Mouse (Mus musculus) bone marrow macrophage, adult 2 months (primary cell): Measurements from ENCODE around the gene Nckap5. TPM values are rescaled to one million over a fixed set of nuclear protein-coding genes. Genes with fewer than 3 reads are reported as not detected.

Source experiments
- H3K27ac ChIP-seq: 2 replicates; pipeline ENCODE4 v1.5.1; 2012; ENCODE audit warnings: low read depth, low read length; ENCODE audit not compliant: insufficient read depth
- H3K4me1 ChIP-seq: 2 replicates; pipeline ENCODE4 v1.6.1; 2012; ENCODE audit warnings: low read length; ENCODE audit not compliant: control insufficient read depth, insufficient read depth
- H3K4me3 ChIP-seq: 2 replicates; pipeline ENCODE4 v1.5.1; 2012; ENCODE audit warnings: mild to moderate bottlenecking, low read length, moderate library complexity; ENCODE audit not compliant: insufficient read depth
- CTCF ChIP-seq: IDR thresholded peaks from 2 replicates; pipeline ENCODE4 v1.5.1; 2012; ENCODE audit warnings: low read depth, mild to moderate bottlenecking, low read length, moderate library complexity
- POLR2A ChIP-seq: IDR thresholded peaks from 2 replicates; pipeline ENCODE4 v1.6.1; 2012; ENCODE audit warnings: mild to moderate bottlenecking, low read depth, low read length, borderline replicate concordance
- polyA plus RNA-seq: library from polyadenylated mRNA; stranded (reverse); fragments of >200 nt; gene quantifications from 2 replicates; pipeline ENCODE4 v1.2.4, GENCODE M21; 2012; ENCODE audit not compliant: missing spikeins, insufficient read depth, insufficient read length

Gene Nckap5
- polyA plus RNA-seq, 1 experiment = not detected

DNA sequence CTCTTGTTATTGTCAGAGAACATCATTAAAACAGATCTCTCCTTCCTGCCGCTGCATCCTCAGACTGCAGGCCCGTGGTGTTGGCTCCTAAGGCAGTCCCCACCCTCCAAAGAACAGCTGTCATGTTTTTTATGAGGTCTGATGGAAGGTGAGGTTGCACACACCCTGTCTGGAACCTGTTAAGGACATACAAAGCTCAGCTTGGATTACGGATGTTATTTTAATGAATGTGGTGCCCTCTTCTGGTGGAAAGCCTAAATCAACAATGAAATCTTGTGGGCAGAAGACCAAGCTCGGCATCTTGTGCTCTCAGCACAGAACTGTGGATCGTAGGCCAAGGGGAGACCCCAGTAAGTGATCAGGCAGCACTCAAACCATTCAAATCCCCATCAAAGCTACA is 399.0 kb downstream of the Nckap5 start:
- Histone ChIP-seq H3K4me3 (no peak overlapping the region), H3K4me1 (no peaks in the 10 kb centered on the region), H3K27ac (no peak overlapping the region)
- no peak for TF ChIP-seq CTCF
- TF ChIP-seq POLR2A = no peak

DNA sequence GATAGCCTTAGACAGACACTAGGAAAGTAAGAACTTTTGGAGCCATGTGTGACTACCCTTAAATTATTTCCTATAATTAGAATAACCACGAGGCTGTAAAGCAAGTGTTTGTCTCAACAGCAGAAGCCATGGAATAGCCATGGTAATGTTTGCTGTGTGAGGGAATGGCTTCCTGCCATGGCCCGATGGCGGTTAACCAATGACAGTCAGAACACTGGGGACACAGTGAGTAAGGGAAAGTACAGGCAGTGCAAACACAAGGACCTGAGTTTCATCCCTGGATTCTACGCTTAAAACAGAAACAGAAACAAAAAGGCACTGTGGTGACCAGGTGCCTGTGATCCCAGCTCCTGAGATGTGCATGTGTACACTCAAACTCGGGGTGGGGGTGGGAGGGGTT is 419.2 kb downstream of the Nckap5 start:
- Histone ChIP-seq H3K4me3 (no peak overlapping the region), H3K27ac (no peak overlapping the region)

DNA sequence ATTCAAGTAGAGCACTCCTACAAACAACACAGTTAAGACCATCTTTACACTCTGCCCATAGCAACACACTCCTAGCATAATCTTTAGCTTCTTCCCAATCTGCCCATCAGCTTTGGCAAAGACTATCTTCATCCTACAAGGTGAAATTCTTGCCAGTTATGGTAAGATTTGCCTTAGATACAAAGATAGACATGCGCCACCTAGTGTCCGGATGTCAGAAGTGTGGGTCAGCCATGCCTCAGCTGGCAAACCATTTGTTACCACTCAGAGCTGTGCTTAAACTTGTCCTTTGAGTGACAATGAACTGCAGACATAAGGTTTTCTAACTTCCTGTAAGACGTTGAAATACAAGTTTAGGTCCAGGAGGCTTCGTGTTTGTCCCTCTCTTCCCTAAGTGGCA is 422.7 kb downstream of the Nckap5 start:
- Histone ChIP-seq H3K27ac (no peak overlapping the region), H3K4me1 (no peaks in the 10 kb centered on the region), H3K4me3 (no peak overlapping the region)
- TF ChIP-seq CTCF (no peak), POLR2A (no peak)

More for the DNA sequence above, 419.2 kb downstream of the Nckap5 start:
- H3K4me1 ChIP-seq = no peaks in the 10 kb centered on the region
- TF ChIP-seq CTCF = no peak
- TF ChIP-seq POLR2A = no peak

DNA sequence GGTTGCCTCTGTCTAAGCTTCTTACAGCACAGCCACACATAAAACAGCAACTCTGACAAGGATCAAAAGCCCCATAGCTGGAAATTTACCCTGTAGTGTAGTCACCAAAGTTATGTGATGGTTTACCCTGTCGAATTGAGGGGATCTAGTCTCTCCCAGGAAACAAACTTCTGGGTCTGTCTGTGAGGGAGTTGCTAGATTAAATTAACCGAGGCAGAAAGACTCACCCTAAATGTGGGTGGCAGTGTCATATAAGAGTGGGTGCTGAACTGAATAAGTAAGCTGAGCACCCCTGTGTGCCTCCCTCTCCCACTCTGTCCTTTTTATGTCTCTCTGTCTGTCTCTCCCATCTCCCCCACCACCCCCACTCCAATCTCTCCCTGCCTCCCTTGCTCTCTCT is 425.1 kb downstream of the Nckap5 start:
- H3K4me1 ChIP-seq = no peaks in the 10 kb centered on the region
- TF ChIP-seq POLR2A (no peak), CTCF (no peak)
- no peak overlapping the region for H3K27ac ChIP-seq
- no peak overlapping the region for H3K4me3 ChIP-seq

DNA sequence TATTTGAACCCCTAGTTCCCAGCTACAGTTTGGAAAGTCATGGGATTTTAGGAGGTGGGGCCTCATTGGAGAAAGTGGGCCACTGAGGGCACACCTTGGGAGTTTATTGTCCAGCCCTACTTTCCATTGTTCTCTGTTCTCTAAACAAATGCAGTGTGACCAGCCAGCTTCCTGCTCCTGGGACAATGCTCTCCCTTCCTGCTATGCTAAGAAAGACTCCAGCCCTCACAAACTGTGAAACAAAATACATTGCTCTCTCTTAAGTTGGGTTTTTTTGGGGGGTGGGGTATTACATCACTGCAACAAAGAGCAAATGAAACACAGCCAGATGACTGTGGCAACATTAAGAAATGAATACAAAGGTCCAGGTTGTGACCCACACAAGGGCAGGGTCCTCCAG is 426.6 kb downstream of the Nckap5 start:
- H3K27ac ChIP-seq = no peak overlapping the region
- no peak overlapping the region for H3K4me3 ChIP-seq
- no peak for TF ChIP-seq POLR2A
- TF ChIP-seq CTCF = no peak
- no peaks in the 10 kb centered on the region for H3K4me1 ChIP-seq

DNA sequence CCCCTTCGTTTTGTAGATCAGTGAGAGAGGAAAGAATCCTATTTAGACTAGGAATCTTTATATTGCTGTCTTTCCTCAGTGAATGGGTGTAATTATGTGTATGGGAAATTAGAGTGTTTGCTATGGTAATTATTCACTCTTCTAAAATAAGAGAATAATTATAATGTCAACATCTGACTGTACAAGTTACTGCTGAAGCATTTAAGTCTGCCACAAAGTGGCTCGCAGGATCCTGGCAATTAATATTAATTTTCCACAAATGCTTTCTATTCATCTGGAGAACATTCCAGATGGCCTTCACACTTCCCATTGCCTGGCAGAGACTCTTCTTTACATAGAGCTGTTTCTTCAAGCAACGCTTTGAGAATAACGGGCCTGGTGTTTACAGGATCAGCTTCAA is 439.4 kb downstream of the Nckap5 start:
- Histone ChIP-seq H3K4me3 (no peak overlapping the region), H3K27ac (no peak overlapping the region), H3K4me1 (no peaks in the 10 kb centered on the region)
- TF ChIP-seq POLR2A = no peak
- TF ChIP-seq CTCF = no peak

DNA sequence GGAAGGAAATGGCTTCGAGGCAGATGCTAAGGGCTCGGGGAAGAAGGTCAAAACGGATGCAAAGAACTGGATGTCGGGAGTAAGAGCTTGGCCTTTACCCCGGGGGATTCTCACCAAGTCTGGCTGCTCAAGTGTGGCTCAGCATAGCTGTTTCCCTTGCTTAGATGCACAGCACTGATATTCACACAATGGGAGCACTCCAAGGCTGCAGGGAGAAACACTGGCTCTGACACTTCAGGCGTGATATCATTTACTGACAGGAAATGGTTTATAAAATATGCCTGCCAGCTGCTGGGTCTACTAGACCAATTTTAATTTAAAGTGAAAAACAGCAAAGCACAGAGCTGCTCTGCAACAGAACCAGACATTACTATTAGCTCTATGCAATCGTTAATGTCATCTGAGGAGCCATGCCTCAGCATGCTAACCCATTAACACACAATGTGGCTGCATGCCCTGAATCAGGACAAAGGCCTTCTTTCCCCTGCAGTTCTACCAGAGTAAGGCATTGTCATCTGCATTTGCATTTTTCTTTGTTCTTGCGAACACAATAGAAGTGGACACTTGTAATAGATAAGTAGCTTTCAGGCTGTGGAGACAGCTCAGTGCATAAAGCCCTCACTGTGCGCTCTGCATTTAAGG is 453.1 kb downstream of the Nckap5 start:
- Histone ChIP-seq H3K4me1 (no peaks in the 10 kb centered on the region), H3K27ac (no peak overlapping the region), H3K4me3 (no peak overlapping the region)
- TF ChIP-seq CTCF = no peak
- no peak for TF ChIP-seq POLR2A

DNA sequence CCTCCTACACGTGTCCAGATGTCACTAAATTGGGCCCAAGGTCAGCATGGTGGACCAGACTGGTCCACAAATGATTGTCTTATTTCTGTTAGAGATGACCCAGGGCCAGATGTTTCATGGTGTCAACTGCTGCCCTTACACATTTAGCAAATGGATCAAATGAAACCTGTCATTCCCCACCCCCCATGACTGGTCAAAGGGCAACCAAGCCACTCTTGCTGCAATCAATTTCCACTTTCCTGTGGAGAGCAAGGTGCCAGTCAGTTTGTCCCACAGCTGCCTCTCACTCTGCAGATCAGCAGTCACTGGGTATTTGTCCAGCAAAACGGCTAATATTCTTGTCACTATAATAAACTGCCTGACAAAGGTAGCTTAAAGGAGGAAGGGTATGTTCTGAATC is 463.9 kb downstream of the Nckap5 start:
- TF ChIP-seq POLR2A (no peak), CTCF (no peak)
- Histone ChIP-seq H3K4me1 (no peaks in the 10 kb centered on the region), H3K27ac (no peak overlapping the region), H3K4me3 (no peak overlapping the region)

DNA sequence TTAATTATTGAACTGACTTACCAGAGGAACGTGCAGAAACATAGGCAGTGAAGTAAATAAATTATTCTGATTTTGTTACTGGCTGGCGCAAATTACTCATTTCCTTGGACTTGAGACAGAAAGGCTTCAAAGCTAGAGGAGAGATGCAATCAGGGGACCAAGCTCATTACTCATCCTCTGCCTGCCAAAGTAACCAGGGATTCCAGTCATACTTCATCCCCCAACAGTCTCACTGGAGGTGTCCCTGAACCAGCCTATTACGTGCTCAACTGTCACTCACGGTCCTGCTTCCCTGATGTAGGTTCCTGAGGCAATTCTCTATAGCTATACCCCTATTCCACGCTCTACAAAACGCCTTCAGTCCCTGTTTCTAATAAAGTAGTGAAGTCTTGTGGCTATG is 466.0 kb downstream of the Nckap5 start:
- no peak for TF ChIP-seq CTCF
- no peak for TF ChIP-seq POLR2A
- Histone ChIP-seq H3K4me3 (no peak overlapping the region), H3K4me1 (no peaks in the 10 kb centered on the region), H3K27ac (no peak overlapping the region)

DNA sequence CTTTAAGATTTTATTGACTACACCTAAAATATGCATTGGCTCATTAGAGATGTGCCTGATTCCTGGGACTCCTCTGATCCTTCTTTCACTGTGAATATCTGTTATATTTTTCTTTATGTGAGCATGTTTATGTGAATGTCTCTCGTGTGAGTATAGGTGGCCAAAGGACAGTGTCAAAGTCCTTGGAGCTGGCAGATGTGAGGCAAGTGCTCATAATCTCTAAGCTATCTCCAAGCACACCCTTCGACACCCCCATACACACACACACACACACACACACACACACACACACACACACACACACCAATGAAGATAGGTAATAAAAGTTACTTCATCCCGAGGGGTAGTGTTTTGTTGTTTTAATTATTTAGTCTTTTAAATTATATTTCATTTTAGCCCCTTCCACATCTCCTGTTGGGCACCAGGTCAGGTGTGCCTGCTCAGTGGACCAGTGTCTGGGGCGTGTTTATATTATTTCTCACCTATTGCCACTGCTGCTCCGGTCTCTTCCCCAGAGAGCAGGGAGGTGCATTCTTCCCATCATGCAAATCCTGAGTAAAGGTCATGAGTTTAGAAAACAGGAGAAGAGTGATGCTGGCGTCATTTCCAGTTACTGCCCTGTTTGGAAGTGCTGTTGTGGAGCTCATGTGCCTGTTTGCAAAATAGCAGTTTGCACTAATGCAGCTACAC is 469.9 kb downstream of the Nckap5 start:
- no peak overlapping the region for H3K4me3 ChIP-seq
- TF ChIP-seq POLR2A (no peak), CTCF (no peak)
- no peak overlapping the region for H3K27ac ChIP-seq
- H3K4me1 ChIP-seq = no peaks in the 10 kb centered on the region
